Mouse (Mus musculus) CH12F3 (cell line): ENCODE results near the gene Higd1a.

Source experiments
- in situ Hi-C: fragments of 300-500 bp; cut with MboI; formaldehyde crosslinking; loops from 2 replicates; pipeline ENCODE4 v1.14.3; 2020; ENCODE audit warnings: low sequenced_read_pairs

The Higd1a gene

GRCm38 (mm10) chr9:121858153-121858488 is at the start of gene Higd1a:
Gene Higd1a, minus strand, starts transcription at chr9:121858362.
- in situ Hi-C loops: no loop called here

DNA sequence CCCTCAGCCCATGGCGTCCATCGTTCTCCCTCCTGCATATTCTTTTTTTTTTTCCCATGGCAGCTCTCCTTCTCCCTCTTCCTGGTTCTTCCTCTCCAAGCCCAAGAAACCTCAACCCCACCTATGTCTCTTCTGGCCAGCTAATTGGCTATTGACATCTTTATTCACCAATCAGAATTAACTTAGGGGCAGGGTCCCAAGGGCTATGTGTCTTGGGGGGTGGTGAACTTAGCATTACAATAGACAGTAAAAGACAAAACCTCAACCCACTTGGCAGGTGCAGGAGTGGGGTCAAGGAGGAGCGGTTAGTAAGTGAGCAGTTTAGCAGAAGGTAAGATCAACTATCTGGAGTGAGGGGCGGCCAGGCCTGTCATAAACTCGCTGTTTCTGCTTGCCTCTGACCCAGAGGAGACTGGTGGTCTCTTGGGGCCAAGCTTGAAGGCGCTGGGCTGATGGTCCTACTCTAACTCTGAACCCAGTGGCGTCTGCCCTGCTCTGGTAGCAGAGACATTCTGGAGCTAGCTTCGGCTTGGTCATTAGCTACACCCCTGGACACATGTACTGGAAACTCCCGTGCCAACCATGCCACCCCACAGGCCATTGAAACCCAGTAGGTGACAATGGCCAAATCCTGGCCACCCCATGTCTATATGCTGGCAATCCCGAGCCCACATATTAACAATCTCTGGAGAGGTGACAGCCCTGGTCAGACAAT is 49.4 kb upstream of the Higd1a start:
- in situ Hi-C loops: no loop called here

DNA sequence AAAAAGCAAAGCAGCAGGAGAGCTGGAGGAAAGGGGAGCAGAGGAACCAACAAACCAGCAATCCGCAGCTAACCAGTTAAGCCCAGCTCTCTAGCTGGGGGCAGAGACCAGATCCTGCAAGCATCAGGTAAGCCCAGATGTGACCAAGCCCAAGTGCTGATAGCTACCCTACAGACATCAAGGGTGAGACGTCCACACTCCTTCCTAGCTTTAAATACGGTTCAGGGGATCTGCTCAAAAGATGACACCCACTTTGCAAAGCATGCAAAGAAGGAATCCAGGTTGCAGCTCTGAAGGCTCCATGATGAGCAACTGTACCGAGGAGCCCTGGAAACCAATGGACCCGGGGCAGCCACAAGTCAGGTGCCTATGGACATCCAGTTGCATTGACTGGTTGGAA is 48.3 kb upstream of the Higd1a start:
- in situ Hi-C loops: no loop called here

GRCm38 (mm10) chr9:121905556-121906185 is 47.5 kb upstream of the Higd1a start:
- in situ Hi-C loops: no loop called here

GRCm38 (mm10) chr9:121904946-121905345 is 46.8 kb upstream of the Higd1a start:
- in situ Hi-C loops: no loop called here

DNA sequence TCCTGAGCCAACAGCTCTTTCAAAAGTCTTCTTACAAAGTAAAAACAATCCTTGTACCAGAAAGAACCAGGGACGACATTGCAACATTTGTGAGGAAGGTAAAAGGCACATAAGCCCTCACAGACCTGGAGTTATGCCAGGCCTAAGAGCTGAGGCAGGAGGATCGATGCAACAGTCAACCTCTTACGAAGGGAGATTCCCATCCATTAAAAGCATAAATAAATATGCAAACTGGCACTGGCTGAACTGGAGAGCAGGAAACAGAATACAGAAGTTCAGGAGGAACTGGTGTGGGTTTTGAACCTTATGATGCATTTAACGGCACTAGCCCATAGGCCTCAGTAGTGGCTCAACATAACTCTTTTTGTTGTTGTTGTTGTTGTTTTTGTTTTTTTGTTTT is 46.2 kb upstream of the Higd1a start:
- in situ Hi-C loops: no loop called here

GRCm38 (mm10) chr9:121903476-121904305 is 45.5 kb upstream of the Higd1a start:
- in situ Hi-C loops: no loop called here

DNA sequence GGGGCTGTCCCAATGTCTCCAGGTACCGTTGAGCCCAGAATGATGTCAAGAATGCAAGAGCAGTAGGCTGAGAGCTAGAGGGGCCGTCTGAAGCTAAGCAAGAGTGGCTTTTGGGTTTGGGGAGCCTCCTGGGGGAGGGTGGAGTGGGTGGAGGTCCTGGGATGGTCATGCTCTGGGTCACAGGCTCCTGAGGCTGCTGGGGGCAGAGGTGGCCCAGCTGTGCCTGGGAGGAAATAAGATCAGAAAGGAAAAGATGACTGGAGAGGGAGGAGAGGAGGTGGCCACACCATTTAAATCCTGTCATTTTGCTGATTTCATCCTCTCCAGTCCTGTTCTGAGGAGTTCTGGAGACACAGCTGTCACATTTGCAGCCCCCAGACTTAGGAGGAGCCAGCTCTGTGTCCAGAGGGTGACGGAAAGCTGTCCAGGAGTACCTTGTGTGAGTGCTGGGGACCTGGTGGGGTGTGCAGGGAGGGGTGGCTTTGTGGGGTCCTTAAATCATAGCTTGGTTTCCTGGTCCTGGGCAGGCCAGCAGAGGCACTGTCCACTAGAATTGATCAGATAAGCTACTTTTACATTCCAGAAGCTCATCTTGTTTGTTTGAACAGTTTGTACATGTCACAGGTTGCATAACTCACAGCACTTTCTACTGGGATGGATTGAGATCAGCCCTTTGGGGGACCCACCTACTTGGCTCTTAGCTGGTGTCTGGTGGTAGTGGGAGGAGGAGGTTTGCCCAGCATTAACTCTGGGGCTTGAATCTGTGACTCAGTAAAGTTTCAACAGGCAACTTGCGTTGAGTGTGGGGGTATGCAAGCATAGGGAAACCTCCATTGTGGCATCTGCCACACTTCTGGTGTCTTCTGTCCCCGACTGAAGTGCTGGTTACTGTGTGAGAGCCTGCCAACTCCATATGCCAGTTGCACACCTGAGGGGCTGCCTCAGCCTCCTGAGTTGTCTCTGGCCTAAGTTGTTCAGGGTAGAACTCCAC is 43.8 kb upstream of the Higd1a start:
- in situ Hi-C loops: no loop called here

- in situ Hi-C loops: no loop called here
Observed at GRCm38 (mm10) chr9:121900282-121900855, 42.2 kb upstream of the Higd1a start.

DNA sequence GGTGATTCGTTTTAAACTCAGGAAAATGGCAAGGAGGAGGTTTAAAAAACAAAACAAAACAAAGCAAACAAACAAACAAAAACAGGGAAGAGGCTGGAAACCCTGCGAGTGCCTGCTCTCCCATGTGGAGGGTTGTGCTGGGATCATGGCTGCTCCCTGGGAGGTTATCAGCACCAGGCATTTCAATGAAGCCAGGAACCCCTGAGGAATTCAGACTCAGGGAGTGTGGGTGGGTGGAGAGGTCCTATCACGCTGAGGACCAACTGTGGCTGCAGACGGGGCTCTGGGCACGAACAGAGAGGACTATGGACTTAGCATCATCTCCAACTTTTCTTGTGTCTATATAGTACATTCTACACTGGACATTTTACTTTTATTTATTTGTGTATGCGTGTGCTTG is 41.1 kb upstream of the Higd1a start:
- in situ Hi-C loops: no loop called here

GRCm38 (mm10) chr9:121898245-121898644 is 40.1 kb upstream of the Higd1a start, which contains the start of gene Ackr2:
Gene Ackr2, plus strand, starts transcription at chr9:121898355.
- in situ Hi-C loops: no loop called here

GRCm38 (mm10) chr9:121896820-121897219 is 38.7 kb upstream of the Higd1a start:
- in situ Hi-C loops: no loop called here

GRCm38 (mm10) chr9:121895392-121895993 is 37.3 kb upstream of the Higd1a start:
- in situ Hi-C loops: no loop called here

GRCm38 (mm10) chr9:121894447-121894846 is 36.3 kb upstream of the Higd1a start:
- in situ Hi-C loops: no loop called here

- in situ Hi-C loops: no loop called here
Observed at GRCm38 (mm10) chr9:121892057-121892687, 34.0 kb upstream of the Higd1a start.

DNA sequence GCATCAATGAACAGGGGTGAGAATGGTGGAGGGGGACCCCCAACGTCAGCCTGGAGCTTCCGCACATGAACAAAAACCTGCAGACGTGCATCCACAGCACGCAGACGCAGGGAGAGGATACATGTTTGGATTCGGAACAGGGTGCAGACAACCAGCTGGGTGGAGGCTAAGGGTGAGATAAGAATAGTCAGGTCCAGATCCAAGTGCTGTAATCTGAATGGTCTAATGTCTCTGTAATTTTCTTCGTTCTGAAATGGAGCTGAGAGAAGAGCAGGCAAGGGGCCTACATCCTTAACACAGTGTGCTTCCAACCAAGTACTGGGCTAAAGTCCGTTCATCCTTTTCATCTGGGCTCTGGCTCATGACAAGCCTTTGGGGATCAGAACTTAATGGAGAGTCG is 33.1 kb upstream of the Higd1a start:
- in situ Hi-C loops: no loop called here

- in situ Hi-C loops: no loop called here
Observed at GRCm38 (mm10) chr9:121890441-121890941, 32.3 kb upstream of the Higd1a start.

- in situ Hi-C loops: no loop called here
Observed at GRCm38 (mm10) chr9:121889927-121890440, 31.8 kb upstream of the Higd1a start.

GRCm38 (mm10) chr9:121882015-121882457 is 23.9 kb upstream of the Higd1a start:
- in situ Hi-C loops: no loop called here
